Mouse (Mus musculus) forebrain, embryonic 12.5 days (tissue): ENCODE results near the gene Tgfb1. TPM values are rescaled to one million over a fixed set of nuclear protein-coding genes. Genes with fewer than 3 reads are reported as not detected.

ENCODE experiments used
- ATAC-seq: fragments of 200-750 bp; cut with Nextera tagmentation; 2 replicates; pipeline ENCODE4 v1.8.0; 2017; ENCODE audit warnings: moderate TSS enrichment; ENCODE audit not compliant: low FRiP score
- H3K27ac ChIP-seq: fragments of 300-500 bp; sonication (generic); 2 replicates; pipeline ENCODE4 v1.5.1; 2016; ENCODE audit warnings: mild to moderate bottlenecking
- H3K27me3 ChIP-seq: fragments of 300-500 bp; sonication (generic); 2 replicates; pipeline ENCODE4 v1.6.1; 2016; ENCODE audit warnings: mild to moderate bottlenecking
- H3K36me3 ChIP-seq: fragments of 300-500 bp; sonication (generic); replicated peaks from 2 replicates; pipeline ENCODE4 v1.6.1; 2016; ENCODE audit warnings: mild to moderate bottlenecking
- H3K4me1 ChIP-seq: fragments of 300-500 bp; sonication (generic); 2 replicates; pipeline ENCODE4 v1.6.1; 2016
- H3K4me2 ChIP-seq: fragments of 300-500 bp; sonication (generic); 2 replicates; pipeline ENCODE4 v1.6.1; 2016; ENCODE audit warnings: mild to moderate bottlenecking, moderate library complexity
- H3K4me3 ChIP-seq: fragments of 300-500 bp; sonication (generic); replicated peaks from 2 replicates; pipeline ENCODE4 v1.5.1; 2016; ENCODE audit warnings: mild to moderate bottlenecking
- H3K9ac ChIP-seq: fragments of 300-500 bp; sonication (generic); 2 replicates; pipeline ENCODE4 v1.6.1; 2016; ENCODE audit warnings: mild to moderate bottlenecking
- H3K9me3 ChIP-seq: fragments of 300-500 bp; sonication (generic); 2 replicates; pipeline ENCODE4 v1.6.1; 2016
- WGBS: fragments of 180-500 bp; shearing (Covaris S2); methylation state at CpG from one replicate; pipeline ENCODE4 v1.1.7; 2016; 5-methylcytosine and 5-hydroxymethylcytosine counted together
- polyA plus RNA-seq: library from polyadenylated mRNA; unstranded; fragments of >200 nt; fragmentation: Nextera tagmentation; extraction: Ambion mirVana; gene quantifications from 2 replicates; pipeline ENCODE4 v1.2.1, GENCODE M21; 2016

Gene Tgfb1
- polyA plus RNA-seq, 1 experiment from 2014 or later, result 1.3 TPM

DNA sequence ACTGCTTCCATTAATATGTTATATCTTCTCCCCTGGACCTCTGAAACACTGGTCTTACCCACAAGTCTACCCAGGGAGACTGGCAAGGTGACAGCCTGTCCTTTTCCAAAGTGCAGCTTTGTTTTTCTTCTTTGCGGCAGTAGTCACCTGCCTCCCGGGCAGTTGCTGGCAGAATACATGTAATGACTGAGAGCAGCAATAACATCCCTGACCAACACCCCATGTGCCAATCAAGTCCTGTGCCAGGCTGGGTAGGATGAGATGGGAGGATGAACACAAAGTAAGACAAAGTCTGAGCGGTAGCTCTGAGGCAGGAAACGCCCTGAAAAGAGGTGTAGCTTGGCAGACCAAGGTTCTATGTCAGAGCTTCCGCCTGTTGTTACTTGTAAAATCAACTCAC, 41.0 kb downstream of the Tgfb1 start:
- Histone ChIP-seq H3K36me3 (peaks cover 96% of the 10 kb centered on the region), H3K27me3 (no peaks in the 10 kb centered on the region), H3K9me3 (no peaks in the 10 kb centered on the region), H3K4me1 (no peaks in the 10 kb centered on the region; the same call in 1 of the 2 replicates), H3K27ac (no peak overlapping the region), H3K4me2 (no peak overlapping the region), H3K9ac (no peak overlapping the region), H3K4me3 (no peak overlapping the region)
- WGBS, result 96% methylated on average over 5 of the region's 5 CpGs
- ATAC-seq, result no peak

DNA sequence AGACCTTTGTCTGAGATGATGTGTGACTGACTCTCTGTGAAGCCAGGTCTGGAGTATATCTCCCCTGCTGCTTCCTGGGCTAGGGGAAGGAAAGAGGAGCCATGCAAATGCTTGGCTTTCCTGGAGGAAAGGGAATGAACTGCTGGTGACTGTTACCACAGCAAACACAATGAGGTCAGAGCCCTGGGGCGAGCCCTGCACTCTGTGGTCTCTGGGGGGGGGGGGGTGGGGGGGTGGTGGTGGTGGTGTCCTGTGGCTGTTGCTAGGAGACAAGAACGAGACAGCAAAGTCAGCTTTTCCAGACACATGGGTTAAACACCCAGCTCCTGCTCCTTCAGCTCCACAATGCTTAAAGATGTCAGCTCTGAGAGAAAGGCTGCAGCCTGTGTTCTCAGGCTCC, 42.6 kb downstream of the Tgfb1 start:
- ATAC-seq, result no peak
- Histone ChIP-seq H3K27ac (no peak overlapping the region), H3K9ac (no peak overlapping the region), H3K4me3 (no peak overlapping the region), H3K4me2 (no peak overlapping the region), H3K9me3 (no peaks in the 10 kb centered on the region), H3K4me1 (no peaks in the 10 kb centered on the region; the same call in 1 of the 2 replicates), H3K36me3 (peaks cover 95% of the 10 kb centered on the region), H3K27me3 (no peaks in the 10 kb centered on the region)
- 37% methylated on average over 2 of the region's 2 CpGs for WGBS

GRCm38 (mm10) chr7:25729862-25730261, 43.1 kb downstream of the Tgfb1 start:
- Histone ChIP-seq H3K27me3 (no peaks in the 10 kb centered on the region), H3K4me3 (no peak overlapping the region), H3K9me3 (no peaks in the 10 kb centered on the region), H3K4me2 (no peak overlapping the region), H3K36me3 (peaks cover 95% of the 10 kb centered on the region), H3K27ac (no peak overlapping the region), H3K4me1 (no peaks in the 10 kb centered on the region; the same call in 1 of the 2 replicates), H3K9ac (no peak overlapping the region)
- WGBS, result 89% methylated on average over 2 of the region's 2 CpGs
- no peak for ATAC-seq

GRCm38 (mm10) chr7:25731294-25732055, 44.7 kb downstream of the Tgfb1 start:
- no peak for ATAC-seq
- no peak overlapping the region for H3K27ac ChIP-seq
- no peaks in the 10 kb centered on the region for H3K9me3 ChIP-seq
- H3K9ac ChIP-seq, result no peak overlapping the region
- no peaks in the 10 kb centered on the region for H3K27me3 ChIP-seq
- H3K4me1 ChIP-seq, result no peaks in the 10 kb centered on the region; the same call in 1 of the 2 replicates
- WGBS, result 93% methylated on average over 8 of the region's 8 CpGs
- H3K36me3 ChIP-seq, result peaks cover 93% of the 10 kb centered on the region
- no peak overlapping the region for H3K4me2 ChIP-seq
- H3K4me3 ChIP-seq, result no peak overlapping the region

DNA sequence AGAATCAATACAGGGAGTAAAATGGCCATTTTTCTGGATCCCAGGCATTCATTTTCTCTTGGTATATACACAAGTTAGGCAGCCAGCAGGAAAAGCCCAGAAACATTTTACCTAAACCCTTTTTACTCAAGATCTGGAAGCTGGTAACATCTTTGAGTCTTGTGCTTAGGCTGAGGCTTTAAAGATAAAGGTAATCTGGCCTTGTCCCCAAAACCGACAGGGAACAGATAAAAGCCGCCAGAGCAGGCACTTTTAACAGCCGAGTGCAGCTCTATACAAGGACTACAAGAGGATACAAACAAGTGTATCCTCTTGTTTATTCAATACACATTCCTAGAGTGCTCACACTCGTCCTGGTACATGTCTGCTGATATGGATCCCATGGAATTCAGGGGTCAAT, 48.2 kb downstream of the Tgfb1 start:
- no peaks in the 10 kb centered on the region for H3K27me3 ChIP-seq
- no peak overlapping the region for H3K4me2 ChIP-seq
- no peaks in the 10 kb centered on the region for H3K9me3 ChIP-seq
- no peak overlapping the region for H3K27ac ChIP-seq
- no peaks in the 10 kb centered on the region for H3K4me1 ChIP-seq
- H3K9ac ChIP-seq, result no peak overlapping the region
- no peak overlapping the region for H3K4me3 ChIP-seq
- ATAC-seq, result no peak
- H3K36me3 ChIP-seq, result peaks cover 94% of the 10 kb centered on the region
- WGBS, result 82% methylated on average over 4 of the region's 4 CpGs

- H3K4me1 ChIP-seq, result no peaks in the 10 kb centered on the region
- H3K36me3 ChIP-seq, result peaks cover 96% of the 10 kb centered on the region
- no peak for ATAC-seq
- H3K27me3 ChIP-seq, result no peaks in the 10 kb centered on the region
- no peak overlapping the region for H3K27ac ChIP-seq
- H3K4me3 ChIP-seq, result no peak overlapping the region
- 93% methylated on average over 2 of the region's 2 CpGs for WGBS
- no peak overlapping the region for H3K9ac ChIP-seq
- no peak overlapping the region for H3K4me2 ChIP-seq
- no peaks in the 10 kb centered on the region for H3K9me3 ChIP-seq
These were observed 50.1 kb downstream of the Tgfb1 start for GRCm38 (mm10) chr7:25736920-25737319.

GRCm38 (mm10) chr7:25738277-25738676, 51.5 kb downstream of the Tgfb1 start:
- no peak for ATAC-seq
- H3K4me3 ChIP-seq, result no peak overlapping the region
- no peaks in the 10 kb centered on the region for H3K4me1 ChIP-seq
- no peaks in the 10 kb centered on the region for H3K9me3 ChIP-seq
- no peaks in the 10 kb centered on the region for H3K27me3 ChIP-seq
- peaks cover 96% of the 10 kb centered on the region for H3K36me3 ChIP-seq
- no peak overlapping the region for H3K9ac ChIP-seq
- 94% methylated on average over 3 of the region's 3 CpGs for WGBS
- H3K4me2 ChIP-seq, result no peak overlapping the region
- no peak overlapping the region for H3K27ac ChIP-seq

- ATAC-seq, result no peak
- H3K4me3 ChIP-seq, result no peak overlapping the region
- 93% methylated on average over 3 of the region's 3 CpGs for WGBS
- H3K27ac ChIP-seq, result no peak overlapping the region
- H3K9me3 ChIP-seq, result no peaks in the 10 kb centered on the region
- no peak overlapping the region for H3K9ac ChIP-seq
- peaks cover 99% of the 10 kb centered on the region for H3K36me3 ChIP-seq
- H3K27me3 ChIP-seq, result no peaks in the 10 kb centered on the region
- peaks cover 5% of the 10 kb centered on the region for H3K4me1 ChIP-seq
- no peak overlapping the region for H3K4me2 ChIP-seq
These were observed 60.0 kb downstream of the Tgfb1 start for GRCm38 (mm10) chr7:25746844-25747243.

GRCm38 (mm10) chr7:25753076-25753475, 66.3 kb downstream of the Tgfb1 start:
- peaks cover 23% of the 10 kb centered on the region for H3K4me1 ChIP-seq
- H3K9ac ChIP-seq, result peak overlapping the region; percentile 98
- no peak for ATAC-seq
- no peak overlapping the region for H3K27ac ChIP-seq
- H3K27me3 ChIP-seq, result no peaks in the 10 kb centered on the region
- peak overlapping the region; percentile 95 for H3K4me2 ChIP-seq
- H3K9me3 ChIP-seq, result no peaks in the 10 kb centered on the region
- peaks cover 40% of the 10 kb centered on the region for H3K36me3 ChIP-seq
- peak overlapping the region; percentile 94 for H3K4me3 ChIP-seq

DNA sequence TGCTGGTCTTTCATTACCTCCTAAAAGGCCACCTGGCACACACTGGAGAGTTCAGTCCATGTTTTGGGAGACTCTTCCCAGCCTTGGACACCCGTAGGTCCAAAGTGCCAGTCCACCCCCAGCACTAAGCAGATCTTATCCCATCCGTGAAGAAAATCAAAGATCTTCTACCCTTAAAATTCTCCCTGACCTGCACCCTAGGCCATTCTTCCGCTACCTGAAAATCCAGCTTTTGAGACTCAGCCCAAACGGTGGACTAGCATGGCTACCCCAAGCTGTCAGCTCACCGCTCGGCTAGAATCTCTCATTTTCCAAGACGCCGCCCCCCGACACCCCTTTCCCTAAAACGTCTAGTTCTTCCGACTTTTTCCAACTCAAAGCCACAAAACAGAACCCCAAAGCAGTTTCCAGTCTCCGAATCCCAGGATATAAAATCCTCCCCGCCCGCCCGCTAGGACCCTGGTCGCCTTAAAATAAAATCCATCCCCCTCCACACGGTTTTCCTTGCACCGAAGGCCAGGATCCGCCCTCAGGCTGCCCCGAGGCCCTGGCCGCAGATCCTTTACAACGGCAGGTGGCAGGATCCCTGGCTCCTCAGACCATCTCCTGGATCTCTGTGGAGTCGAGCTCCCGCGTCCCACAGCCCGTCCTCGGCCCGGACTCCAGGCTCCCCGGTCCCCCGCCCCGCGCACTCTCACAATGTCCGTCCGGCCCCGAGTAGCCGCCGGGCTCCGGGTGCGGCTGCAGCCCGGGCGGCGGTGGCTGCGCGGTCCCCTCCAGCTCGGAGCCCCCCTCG, 67.0 kb downstream of the Tgfb1 start:
- peaks cover 39% of the 10 kb centered on the region for H3K36me3 ChIP-seq
- H3K4me3 ChIP-seq, result peak overlapping the region; percentile 94
- H3K9me3 ChIP-seq, result no peaks in the 10 kb centered on the region
- peak overlapping the region; percentile 95 for H3K4me2 ChIP-seq
- ATAC-seq, result peak; percentile 8; the same call in 1 of the 2 replicates
- WGBS, result 1% methylated on average over 45 of the region's 46 CpGs
- peak overlapping the region; percentile 98 for H3K9ac ChIP-seq
- peaks cover 23% of the 10 kb centered on the region for H3K4me1 ChIP-seq
- H3K27ac ChIP-seq, result peak overlapping the region; percentile 98
- no peaks in the 10 kb centered on the region for H3K27me3 ChIP-seq

- 0% methylated on average over 30 of the region's 30 CpGs for WGBS
- H3K27me3 ChIP-seq, result no peaks in the 10 kb centered on the region
- ATAC-seq, result no peak
These were observed 67.6 kb downstream of the Tgfb1 start for GRCm38 (mm10) chr7:25754439-25754737.

More at GRCm38 (mm10) chr7:25754439-25754737, 67.6 kb downstream of the Tgfb1 start:
- H3K9me3 ChIP-seq, result no peaks in the 10 kb centered on the region
- H3K4me1 ChIP-seq, result peaks cover 23% of the 10 kb centered on the region
- peak overlapping the region; percentile 98 for H3K9ac ChIP-seq
- peak overlapping the region; percentile 98 for H3K27ac ChIP-seq
- peaks cover 38% of the 10 kb centered on the region for H3K36me3 ChIP-seq
- H3K4me3 ChIP-seq, result peak overlapping the region; percentile 94
- peak overlapping the region; percentile 95 for H3K4me2 ChIP-seq
